Mouse (Mus musculus): ENCODE data around the gene Dolk. TPM values are rescaled to one million over a fixed set of nuclear protein-coding genes. Genes with fewer than 3 reads are reported as not detected.

Dolk gene
- polyA plus RNA-seq, 1 experiment from 2014 or later = 26.6 TPM

- Histone ChIP-seq H3K4me1 (replicated peaks) (peaks cover 34% of the 10 kb centered on the region), H3K9ac (no peak overlapping the region), H3K27me3 (replicated peaks) (no peaks in the 10 kb centered on the region), H3K36me3 (peaks cover 71% of the 10 kb centered on the region), H3K27ac (ENCODE audit: poor library complexity, severe bottlenecking) (no peak overlapping the region), H3K4me2 (no peak overlapping the region), H3K4me3 (no peak overlapping the region), H3K9me3 (replicated peaks) (no peaks in the 10 kb centered on the region)
- no peak for ATAC-seq (ENCODE audit: insufficient number of reproducible peaks, low FRiP score)
- 94% methylated on average over 3 of the region's 3 CpGs for WGBS
These were observed 37.0 kb downstream of the Dolk start for GRCm38 (mm10) chr2:30249182-30249581.

- no peaks in the 10 kb centered on the region for H3K27me3 ChIP-seq (replicated peaks)
- no peak overlapping the region for H3K4me2 ChIP-seq
- H3K9me3 ChIP-seq (replicated peaks) = no peaks in the 10 kb centered on the region
- H3K4me3 ChIP-seq = no peak overlapping the region
- peaks cover 74% of the 10 kb centered on the region for H3K36me3 ChIP-seq
- no peak for ATAC-seq (ENCODE audit: insufficient number of reproducible peaks, low FRiP score)
- 0 out of 2 replicates have a peak overlapping the region, but pooled peaks have one; percentile 16 for H3K9ac ChIP-seq
- no peak overlapping the region for H3K27ac ChIP-seq (ENCODE audit: poor library complexity, severe bottlenecking)
- 79% methylated on average over 4 of the region's 4 CpGs for WGBS
- H3K4me1 ChIP-seq (replicated peaks) = peaks cover 37% of the 10 kb centered on the region
These were observed 38.5 kb downstream of the Dolk start for GRCm38 (mm10) chr2:30247681-30248080.

GRCm38 (mm10) chr2:30247036-30247435 is 39.1 kb downstream of the Dolk start:
- no peak for ATAC-seq (ENCODE audit: insufficient number of reproducible peaks, low FRiP score)
- no peaks in the 10 kb centered on the region for H3K9me3 ChIP-seq (replicated peaks)
- WGBS = 89% methylated on average over 5 of the region's 5 CpGs
- H3K27ac ChIP-seq (ENCODE audit: poor library complexity, severe bottlenecking) = no peak overlapping the region
- peaks cover 37% of the 10 kb centered on the region for H3K4me1 ChIP-seq (replicated peaks)
- no peak overlapping the region for H3K4me2 ChIP-seq
- H3K9ac ChIP-seq = 0 out of 2 replicates have a peak overlapping the region, but pooled peaks have one; percentile 9
- no peaks in the 10 kb centered on the region for H3K27me3 ChIP-seq (replicated peaks)
- H3K4me3 ChIP-seq = no peak overlapping the region
- peaks cover 78% of the 10 kb centered on the region for H3K36me3 ChIP-seq

GRCm38 (mm10) chr2:30244595-30245178 is 41.4 kb downstream of the Dolk start:
- Histone ChIP-seq H3K4me3 (no peak overlapping the region), H3K27ac (ENCODE audit: poor library complexity, severe bottlenecking) (no peak overlapping the region), H3K9ac (0 out of 2 replicates have a peak overlapping the region, but pooled peaks have one; percentile 11), H3K4me1 (replicated peaks) (peaks cover 44% of the 10 kb centered on the region), H3K9me3 (replicated peaks) (no peaks in the 10 kb centered on the region), H3K27me3 (replicated peaks) (no peaks in the 10 kb centered on the region), H3K36me3 (peaks cover 83% of the 10 kb centered on the region), H3K4me2 (no peak overlapping the region)
- 74% methylated on average over 7 of the region's 7 CpGs for WGBS
- no peak for ATAC-seq (ENCODE audit: insufficient number of reproducible peaks, low FRiP score)

- Histone ChIP-seq H3K4me1 (replicated peaks) (peaks cover 57% of the 10 kb centered on the region), H3K4me3 (no peak overlapping the region), H3K9me3 (replicated peaks) (no peaks in the 10 kb centered on the region), H3K27me3 (replicated peaks) (no peaks in the 10 kb centered on the region), H3K36me3 (peaks cover 70% of the 10 kb centered on the region), H3K9ac (no peak overlapping the region), H3K4me2 (no peak overlapping the region), H3K27ac (ENCODE audit: poor library complexity, severe bottlenecking) (peak overlapping the region; percentile 79; the same call in 1 of the 2 replicates)
- WGBS = 95% methylated on average over 4 of the region's 4 CpGs
- ATAC-seq (ENCODE audit: insufficient number of reproducible peaks, low FRiP score) = no peak
These were observed 42.7 kb downstream of the Dolk start for GRCm38 (mm10) chr2:30243391-30243790.

- Histone ChIP-seq H3K9ac (peak overlapping the region; percentile 46; the same call in 1 of the 2 replicates), H3K4me1 (replicated peaks) (peaks cover 55% of the 10 kb centered on the region), H3K4me2 (no peak overlapping the region), H3K9me3 (replicated peaks) (no peaks in the 10 kb centered on the region), H3K4me3 (no peak overlapping the region), H3K36me3 (peaks cover 62% of the 10 kb centered on the region), H3K27ac (ENCODE audit: poor library complexity, severe bottlenecking) (peak overlapping the region; percentile 79), H3K27me3 (replicated peaks) (no peaks in the 10 kb centered on the region)
- WGBS = 43% methylated on average over 4 of the region's 4 CpGs
- ATAC-seq (ENCODE audit: insufficient number of reproducible peaks, low FRiP score) = no peak
These were observed 43.6 kb downstream of the Dolk start for GRCm38 (mm10) chr2:30242509-30242908.

GRCm38 (mm10) chr2:30240267-30240666 is 45.9 kb downstream of the Dolk start, which contains the start of gene Gm28035:
Gene Gm28035 (plus strand): TSS chr2:30240567.
- Histone ChIP-seq H3K9me3 (replicated peaks) (no peaks in the 10 kb centered on the region), H3K4me2 (peak within 1 kb of the TSS; percentile 89), H3K9ac (peak within 1 kb of the TSS; percentile 97), H3K4me3 (peak within 1 kb of the TSS; percentile 92), H3K36me3 (peaks cover 49% of the 10 kb centered on the region), H3K27ac (ENCODE audit: poor library complexity, severe bottlenecking) (peak within 1 kb of the TSS; percentile 90), H3K4me1 (replicated peaks) (peaks cover 57% of the 10 kb centered on the region), H3K27me3 (replicated peaks) (no peaks in the 10 kb centered on the region)
- 63% methylated on average over 2 of the region's 2 CpGs for WGBS
- ATAC-seq (ENCODE audit: insufficient number of reproducible peaks, low FRiP score) = no peak

GRCm38 (mm10) chr2:30239777-30240176 is 46.4 kb downstream of the Dolk start:
- peaks cover 53% of the 10 kb centered on the region for H3K4me1 ChIP-seq (replicated peaks)
- peaks cover 44% of the 10 kb centered on the region for H3K36me3 ChIP-seq
- peak overlapping the region; percentile 90 for H3K27ac ChIP-seq (ENCODE audit: poor library complexity, severe bottlenecking)
- no peaks in the 10 kb centered on the region for H3K9me3 ChIP-seq (replicated peaks)
- H3K4me3 ChIP-seq = peak overlapping the region; percentile 92
- peak overlapping the region; percentile 97 for H3K9ac ChIP-seq
- H3K27me3 ChIP-seq (replicated peaks) = no peaks in the 10 kb centered on the region
- peak overlapping the region; percentile 89 for H3K4me2 ChIP-seq
- 22% methylated on average over 4 of the region's 4 CpGs for WGBS
- ATAC-seq (ENCODE audit: insufficient number of reproducible peaks, low FRiP score) = peak; percentile 49

GRCm38 (mm10) chr2:30238906-30239465 is 47.1 kb downstream of the Dolk start:
- WGBS = 59% methylated on average over 3 of the region's 3 CpGs
- ATAC-seq (ENCODE audit: insufficient number of reproducible peaks, low FRiP score) = no peak
- Histone ChIP-seq H3K36me3 (peaks cover 37% of the 10 kb centered on the region), H3K27ac (ENCODE audit: poor library complexity, severe bottlenecking) (peak overlapping the region; percentile 90), H3K9me3 (replicated peaks) (no peaks in the 10 kb centered on the region), H3K27me3 (replicated peaks) (no peaks in the 10 kb centered on the region), H3K4me2 (peak overlapping the region; percentile 89), H3K9ac (peak overlapping the region; percentile 97), H3K4me1 (replicated peaks) (peaks cover 52% of the 10 kb centered on the region), H3K4me3 (peak overlapping the region; percentile 92)

- Histone ChIP-seq H3K4me3 (peak overlapping the region; percentile 92), H3K9me3 (replicated peaks) (0 out of 2 replicates have a peak, but pooled peaks cover 3% of the 10 kb centered on the region), H3K4me1 (replicated peaks) (peaks cover 50% of the 10 kb centered on the region), H3K9ac (peak overlapping the region; percentile 97), H3K4me2 (peak overlapping the region; percentile 89), H3K27me3 (replicated peaks) (no peaks in the 10 kb centered on the region), H3K27ac (ENCODE audit: poor library complexity, severe bottlenecking) (peak overlapping the region; percentile 90), H3K36me3 (peaks cover 26% of the 10 kb centered on the region)
- peak; percentile 85 for ATAC-seq (ENCODE audit: insufficient number of reproducible peaks, low FRiP score)
- under 1% methylated on average over 38 of the region's 42 CpGs for WGBS
These were observed 48.3 kb downstream of the Dolk start for GRCm38 (mm10) chr2:30237881-30238280.

- H3K27ac ChIP-seq (ENCODE audit: poor library complexity, severe bottlenecking) = peak within 1 kb of the TSS; percentile 90
- H3K36me3 ChIP-seq = peaks cover 21% of the 10 kb centered on the region
- WGBS = 1% methylated on average over 57 of the region's 67 CpGs
- peak within 1 kb of the TSS; percentile 89 for H3K4me2 ChIP-seq
- no peaks in the 10 kb centered on the region for H3K27me3 ChIP-seq (replicated peaks)
- H3K9ac ChIP-seq = peak within 1 kb of the TSS; percentile 97
- peaks cover 45% of the 10 kb centered on the region for H3K4me1 ChIP-seq (replicated peaks)
- ATAC-seq (ENCODE audit: insufficient number of reproducible peaks, low FRiP score) = peak; percentile 93
- 0 out of 2 replicates have a peak, but pooled peaks cover 4% of the 10 kb centered on the region for H3K9me3 ChIP-seq (replicated peaks)
- H3K4me3 ChIP-seq = peak within 1 kb of the TSS; percentile 92
These were observed 48.8 kb downstream of the Dolk start, which contains the start of gene Lrrc8a for GRCm38 (mm10) chr2:30237199-30237880. Gene Lrrc8a (plus strand): TSS chr2:30237715.

Data from heart, embryonic 12.5 days (tissue).